Mouse (Mus musculus) ovary, adult 2 months (tissue): ENCODE data around the gene Kcnip2. TPM values are rescaled to one million over a fixed set of nuclear protein-coding genes. Genes with fewer than 3 reads are reported as not detected.

Source experiments
- polyA plus RNA-seq: library from polyadenylated mRNA; depleted of rRNA; stranded (reverse); fragments of >200 nt; gene quantifications from 2 replicates; pipeline ENCODE4 v1.2.3, GENCODE M21; 2012; rRNA removed

The Kcnip2 gene
- 3.0 and 3.3 TPM in 2 replicates for polyA plus RNA-seq

GRCm38 (mm10) chr19:45815831-45816405 lies at the start of gene Kcnip2:
TSS of gene Kcnip2 (minus strand) at chr19:45816061.

DNA sequence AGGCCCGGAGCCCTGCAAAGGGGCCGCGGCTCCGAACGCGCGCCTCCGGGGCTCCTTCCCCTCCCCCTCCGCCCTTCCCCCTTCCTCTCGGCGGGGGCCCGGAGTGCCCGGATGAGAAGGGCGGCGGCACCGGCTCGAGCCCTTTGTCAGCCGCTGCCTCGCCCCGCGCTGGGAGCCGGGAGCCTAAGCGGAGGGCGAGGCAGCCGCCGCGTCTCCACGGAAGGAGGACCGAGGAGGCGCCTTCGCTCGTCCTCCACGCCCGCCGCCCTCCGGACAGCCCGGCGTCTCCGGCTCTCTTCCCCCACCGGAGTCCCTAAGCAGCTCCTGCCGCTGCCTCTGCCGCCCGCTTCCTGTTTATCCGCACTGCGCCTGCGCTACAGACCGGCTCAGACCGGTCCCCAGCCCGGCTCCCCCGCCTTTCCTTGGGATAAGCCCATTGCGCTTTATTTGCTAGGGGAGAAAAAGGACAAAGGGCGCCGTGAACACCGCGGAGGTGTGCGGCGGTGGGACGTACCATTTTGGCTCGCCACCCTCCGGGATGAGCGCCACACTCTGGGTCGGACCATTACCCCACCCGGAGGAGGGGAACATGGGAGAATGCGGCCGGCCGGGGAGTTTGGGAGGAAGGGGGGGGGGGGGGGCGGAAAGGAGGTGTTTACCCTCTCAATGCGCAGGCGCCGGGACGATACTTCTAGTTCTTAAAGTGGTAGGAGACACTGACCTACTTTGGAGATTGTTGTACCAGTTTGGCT lies 32.5 kb downstream of the Kcnip2 start, which contains the start of gene Mgea5:
TSS of gene Mgea5 (minus strand) at position 657 of the 752 bp plus-strand sequence.

DNA sequence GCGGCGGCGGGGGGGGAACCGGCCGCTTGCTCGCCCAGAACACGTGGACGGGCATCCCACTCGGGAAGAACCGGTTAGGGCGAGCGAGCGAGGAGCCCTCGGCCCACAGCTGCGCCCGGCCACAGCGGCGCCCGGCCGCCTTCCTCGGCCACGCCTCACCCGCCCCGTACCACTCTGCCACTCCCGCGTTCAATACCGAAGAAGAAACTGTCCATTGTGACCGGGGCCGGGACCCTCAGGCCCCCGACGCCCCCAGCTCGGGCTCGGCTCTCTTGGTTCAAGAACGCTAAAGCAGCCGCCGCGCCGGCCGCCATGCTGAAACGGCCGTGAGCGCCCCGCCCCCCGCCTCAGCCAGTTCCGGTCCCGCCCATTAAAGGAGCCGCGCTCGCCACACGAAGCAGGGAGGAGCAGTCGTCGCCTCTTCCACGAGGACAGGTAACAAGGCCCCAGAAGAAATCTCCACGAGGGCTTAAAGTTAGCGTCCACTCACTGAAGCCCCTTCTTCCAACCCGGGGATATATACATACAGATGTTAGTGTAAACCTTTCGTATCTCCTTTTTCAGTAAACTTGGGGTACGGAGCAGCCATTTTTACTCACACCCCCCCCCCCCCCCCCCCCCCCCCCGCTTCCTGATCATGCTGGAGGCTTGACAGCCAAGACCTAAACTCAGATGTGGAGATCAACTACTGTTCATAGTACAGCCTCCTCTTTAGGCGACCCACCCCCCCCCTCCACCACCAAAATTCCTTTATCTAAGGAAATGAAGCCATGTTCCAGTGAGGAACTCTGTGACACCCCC lies 66.4 kb downstream of the Kcnip2 start, which contains the start of gene Npm3:
TSS of gene Npm3 (minus strand) at position 349 of the 801 bp plus-strand sequence.

GRCm38 (mm10) chr19:45742218-45742983 lies 73.5 kb downstream of the Kcnip2 start, which contains the start of gene Fgf8:
TSS of gene Fgf8 (minus strand) at chr19:45742915.

Other genes starting within 250 kb of the Kcnip2 start
- 154 and 155 TPM in 2 replicates for gene Fbxw4, start 155.7 kb downstream of the Kcnip2 start, polyA plus RNA-seq
- gene Fgf8, start 73.1 kb downstream of the Kcnip2 start, polyA plus RNA-seq = 4.9 and 5.6 TPM in 2 replicates
- gene Npm3, start 66.5 kb downstream of the Kcnip2 start, polyA plus RNA-seq = 64.4 and 82.1 TPM in 2 replicates
- 19.1 and 19.2 TPM in 2 replicates for gene Mgea5, start 32.2 kb downstream of the Kcnip2 start, polyA plus RNA-seq
- gene Armh3, start 182.4 kb upstream of the Kcnip2 start, polyA plus RNA-seq = 10.2 and 12.3 TPM in 2 replicates
- 13.8 and 15.4 TPM in 2 replicates for gene Hps6, start 187.4 kb upstream of the Kcnip2 start, polyA plus RNA-seq
- 31.1 and 38.3 TPM in 2 replicates for gene Pprc1, start 228.8 kb upstream of the Kcnip2 start, polyA plus RNA-seq
- gene Ldb1, start 229.2 kb upstream of the Kcnip2 start, polyA plus RNA-seq = 246 and 274 TPM in 2 replicates